Mouse (Mus musculus) kidney, embryonic 14.5 days (tissue): ENCODE results near the gene Ubxn11. TPM values are rescaled to one million over a fixed set of nuclear protein-coding genes. Genes with fewer than 3 reads are reported as not detected.
A peak's percentile ranks its signal among the peaks of the same experiment; 100 is the strongest.
"Not testable (repeated sequence)": the region's sequence is repeated elsewhere in the genome, so short reads cannot be mapped to it uniquely, and the experiment has no call there.

ENCODE experiments used
- ATAC-seq: fragments of 200-750 bp; cut with Nextera tagmentation; 2 replicates; pipeline ENCODE4 v1.8.0; 2017; ENCODE audit warnings: moderate number of reproducible peaks, mild to moderate bottlenecking, moderate TSS enrichment, moderate library complexity; ENCODE audit not compliant: low FRiP score, low TSS enrichment
- H3K27ac ChIP-seq: fragments of 300-500 bp; sonication (generic); 2 replicates; pipeline ENCODE4 v1.5.1; 2014; ENCODE audit warnings: low read depth, mild to moderate bottlenecking, low read length, moderate library complexity, mixed read lengths
- H3K27me3 ChIP-seq: fragments of 300-500 bp; sonication (generic); 2 replicates; pipeline ENCODE4 v1.6.1; 2014; ENCODE audit warnings: mild to moderate bottlenecking, low read length; ENCODE audit not compliant: control insufficient read depth, insufficient read depth
- H3K36me3 ChIP-seq: fragments of 300-500 bp; sonication (generic); 2 replicates; pipeline ENCODE4 v1.6.1; 2014; ENCODE audit warnings: low read length, mixed read lengths; ENCODE audit not compliant: control insufficient read depth, insufficient read depth
- H3K4me1 ChIP-seq: fragments of 300-500 bp; sonication (generic); 2 replicates; pipeline ENCODE4 v1.6.1; 2014; ENCODE audit warnings: low read length, mixed read lengths; ENCODE audit not compliant: control insufficient read depth, insufficient read depth
- H3K4me2 ChIP-seq: fragments of 300-500 bp; sonication (generic); replicated peaks from 2 replicates; pipeline ENCODE4 v1.6.1; 2014; ENCODE audit warnings: low read depth, mild to moderate bottlenecking, low read length
- H3K4me3 ChIP-seq: fragments of 300-500 bp; sonication (generic); 2 replicates; pipeline ENCODE4 v1.5.1; 2014; ENCODE audit warnings: mild to moderate bottlenecking, low read length
- H3K9ac ChIP-seq: fragments of 300-500 bp; sonication (generic); 2 replicates; pipeline ENCODE4 v1.6.1; 2014; ENCODE audit warnings: low read depth, mild to moderate bottlenecking, low read length, moderate library complexity
- H3K9me3 ChIP-seq: fragments of 300-500 bp; sonication (generic); 2 replicates; pipeline ENCODE4 v1.6.1; 2016; ENCODE audit warnings: low read length; ENCODE audit not compliant: control insufficient read depth
- WGBS: fragments of 180-500 bp; shearing (Covaris S2); extraction: QIAGEN DNeasy Blood & Tissue Kit; methylation state at CpG from one replicate; pipeline ENCODE4 v1.1.7; 2014; 5-methylcytosine and 5-hydroxymethylcytosine counted together
- polyA plus RNA-seq: library from polyadenylated mRNA; unstranded; fragments of >200 nt; fragmentation: Nextera tagmentation; extraction: Ambion mirVana; gene quantifications from 2 replicates; pipeline ENCODE4 v1.2.1, GENCODE M21; 2014

Gene Ubxn11
- polyA plus RNA-seq, 1 experiment from 2014 or later = 9.3 TPM

DNA sequence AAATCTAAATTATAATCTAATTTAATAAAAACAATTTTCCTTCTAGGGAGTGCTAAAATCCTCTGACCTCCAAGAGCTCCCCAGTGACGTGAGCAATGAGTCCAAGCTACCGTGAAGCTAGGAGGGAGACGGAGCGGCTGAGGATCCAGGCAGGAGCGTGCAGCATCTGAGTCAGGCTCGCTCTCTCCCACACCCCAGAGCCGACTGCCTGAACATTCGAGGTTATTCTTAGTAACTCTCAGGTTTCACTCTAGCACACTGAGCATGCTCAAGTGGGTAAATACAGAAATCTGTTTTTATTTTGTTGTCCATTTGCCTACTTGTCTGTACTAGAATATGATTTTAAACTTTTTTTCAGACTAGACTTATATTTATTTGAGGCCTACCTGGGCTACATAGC is 54.4 kb downstream of the Ubxn11 start:
- 37% methylated on average over 8 of the region's 8 CpGs for WGBS
- ATAC-seq = no peak
- Histone ChIP-seq H3K4me3 (no peak overlapping the region), H3K4me1 (no peaks in the 10 kb centered on the region), H3K27ac (no peak overlapping the region), H3K4me2 (no peak overlapping the region), H3K9ac (no peak overlapping the region), H3K27me3 (no peaks in the 10 kb centered on the region), H3K9me3 (no peaks in the 10 kb centered on the region), H3K36me3 (peaks cover 20% of the 10 kb centered on the region)

DNA sequence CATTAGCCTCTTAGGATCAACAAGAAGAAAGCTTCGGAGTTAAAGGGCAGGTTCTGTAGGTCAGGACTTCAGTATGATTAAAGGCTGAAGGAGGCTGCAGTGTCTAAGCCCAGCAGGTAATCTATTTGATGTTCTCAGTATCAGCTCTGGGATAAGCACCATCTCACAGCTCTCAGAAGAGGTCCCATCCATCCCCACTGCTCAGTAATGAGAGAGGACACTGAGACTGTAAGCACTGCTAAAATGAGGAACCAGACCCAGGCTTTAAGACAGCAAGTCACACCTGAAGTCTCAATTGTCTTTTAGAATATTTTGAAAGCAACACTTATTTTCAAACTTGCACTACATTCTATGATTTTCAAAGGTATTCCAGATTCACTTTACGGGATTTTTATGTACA is 55.2 kb downstream of the Ubxn11 start:
- Histone ChIP-seq H3K4me1 (no peaks in the 10 kb centered on the region), H3K27me3 (no peaks in the 10 kb centered on the region), H3K36me3 (peaks cover 18% of the 10 kb centered on the region; the same call in 1 of the 2 replicates), H3K27ac (no peak overlapping the region), H3K9ac (no peak overlapping the region), H3K4me3 (no peak overlapping the region), H3K9me3 (no peaks in the 10 kb centered on the region), H3K4me2 (no peak overlapping the region)
- no peak for ATAC-seq
- 87% methylated on average over 2 of the region's 2 CpGs for WGBS

DNA sequence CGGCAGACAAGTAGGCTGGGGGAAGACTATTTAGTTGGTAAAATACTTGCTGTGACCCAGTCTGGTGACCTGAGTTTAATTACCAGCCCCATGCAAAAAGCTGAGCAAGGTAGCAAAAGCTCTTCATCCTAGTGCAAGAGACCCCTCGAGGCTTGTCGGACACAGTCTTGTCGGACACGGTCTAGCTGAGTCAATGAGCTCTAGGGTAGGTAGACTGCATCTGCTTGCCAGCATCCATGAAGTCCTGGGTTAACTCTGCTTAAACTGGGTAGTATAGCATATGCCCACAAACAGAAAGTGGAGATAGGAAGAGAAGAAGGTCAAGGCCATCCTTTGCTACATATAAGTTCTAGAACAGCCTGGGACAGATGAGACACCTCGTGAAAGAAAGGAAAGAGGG is 56.4 kb downstream of the Ubxn11 start:
- Histone ChIP-seq H3K27ac (0 out of 2 replicates have a peak overlapping the region, but pooled peaks have one; percentile 24), H3K4me1 (no peaks in the 10 kb centered on the region), H3K4me3 (no peak overlapping the region), H3K4me2 (no peak overlapping the region), H3K36me3 (peaks cover 8% of the 10 kb centered on the region; the same call in 1 of the 2 replicates), H3K9me3 (no peaks in the 10 kb centered on the region), H3K27me3 (no peaks in the 10 kb centered on the region), H3K9ac (no peak overlapping the region)
- 70% methylated on average over 6 of the region's 6 CpGs for WGBS
- ATAC-seq = 0 out of 2 replicates have a peak, but pooled peaks have one; percentile 32

DNA sequence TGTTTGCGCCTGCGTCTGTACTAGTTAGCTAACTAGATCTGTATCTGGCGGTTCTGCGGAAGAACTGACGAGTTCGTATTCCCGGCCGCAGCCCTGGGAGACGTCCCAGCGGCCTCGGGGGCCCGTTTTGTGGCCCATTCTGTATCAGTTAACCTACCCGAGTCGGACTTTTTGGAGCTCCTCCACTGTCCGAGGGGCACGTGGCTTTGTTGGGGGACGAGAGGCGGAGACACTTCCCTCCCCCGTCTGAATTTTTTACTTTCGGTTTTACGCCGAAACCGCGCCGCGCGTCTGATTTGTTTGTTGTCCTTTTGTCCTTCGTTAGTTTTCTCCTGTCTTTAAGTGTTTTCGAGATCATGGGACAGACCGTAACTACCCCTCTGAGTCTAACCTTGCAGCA is 57.7 kb downstream of the Ubxn11 start:
- not testable (repeated sequence) for H3K27ac ChIP-seq, H3K27me3 ChIP-seq, H3K4me1 ChIP-seq, H3K9me3 ChIP-seq, H3K36me3 ChIP-seq, ATAC-seq
- H3K9ac ChIP-seq = peak overlapping the region; percentile 37; the same call in 1 of the 2 replicates
- peak overlapping the region; percentile 42 for H3K4me2 ChIP-seq
- 11% methylated on average over 29 of the region's 30 CpGs for WGBS
- peak overlapping the region; percentile 44 for H3K4me3 ChIP-seq

DNA sequence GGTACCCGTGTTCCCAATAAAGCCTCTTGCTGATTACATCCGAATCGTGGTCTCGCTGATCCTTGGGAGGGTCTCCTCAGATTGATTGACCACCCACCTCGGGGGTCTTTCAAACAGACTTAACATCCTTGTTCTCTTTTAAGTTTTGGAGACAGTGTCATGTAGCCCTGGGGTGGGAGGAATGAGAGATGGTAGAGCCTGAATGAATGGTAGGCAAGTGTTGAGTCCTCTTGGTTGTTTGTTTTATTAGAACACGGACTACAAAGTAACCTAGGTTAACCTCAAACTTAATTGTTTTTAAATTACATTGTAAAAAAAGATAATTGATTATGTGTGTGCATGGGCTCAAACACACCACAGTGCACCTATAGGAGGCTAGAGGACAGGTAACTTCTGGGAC is 62.2 kb downstream of the Ubxn11 start:
- 80% methylated on average over 5 of the region's 6 CpGs for WGBS
- H3K9me3 ChIP-seq = no peaks in the 10 kb centered on the region

DNA sequence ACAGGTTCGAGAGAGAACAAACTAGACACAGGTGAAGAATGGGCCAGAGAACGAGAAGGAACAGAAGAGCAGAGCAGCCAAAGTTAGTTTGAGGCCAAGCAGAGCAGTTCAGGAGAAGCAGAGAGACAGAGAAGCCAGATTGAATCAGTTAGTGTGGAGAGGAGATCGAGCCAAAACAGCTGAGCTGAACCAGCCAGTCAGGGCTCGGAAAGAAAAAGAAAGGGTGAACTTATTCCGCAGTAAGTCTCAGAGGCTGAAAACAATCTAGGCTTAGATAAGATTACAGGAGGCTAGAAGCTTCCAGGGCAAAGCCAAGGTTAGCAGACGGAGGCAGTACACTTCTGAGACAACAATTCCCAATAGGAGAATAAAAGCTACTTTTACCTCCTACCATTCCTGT is 62.7 kb downstream of the Ubxn11 start:
- WGBS = 80% methylated on average over 6 of the region's 6 CpGs

More for the DNA sequence above, 62.2 kb downstream of the Ubxn11 start:
- H3K4me1 ChIP-seq = no peaks in the 10 kb centered on the region
- H3K4me2 ChIP-seq = no peak overlapping the region
- no peak for ATAC-seq
- H3K27ac ChIP-seq = no peak overlapping the region
- no peaks in the 10 kb centered on the region; the same call in 1 of the 2 replicates for H3K36me3 ChIP-seq
- no peak overlapping the region for H3K9ac ChIP-seq
- H3K4me3 ChIP-seq = no peak overlapping the region
- no peaks in the 10 kb centered on the region for H3K27me3 ChIP-seq

DNA sequence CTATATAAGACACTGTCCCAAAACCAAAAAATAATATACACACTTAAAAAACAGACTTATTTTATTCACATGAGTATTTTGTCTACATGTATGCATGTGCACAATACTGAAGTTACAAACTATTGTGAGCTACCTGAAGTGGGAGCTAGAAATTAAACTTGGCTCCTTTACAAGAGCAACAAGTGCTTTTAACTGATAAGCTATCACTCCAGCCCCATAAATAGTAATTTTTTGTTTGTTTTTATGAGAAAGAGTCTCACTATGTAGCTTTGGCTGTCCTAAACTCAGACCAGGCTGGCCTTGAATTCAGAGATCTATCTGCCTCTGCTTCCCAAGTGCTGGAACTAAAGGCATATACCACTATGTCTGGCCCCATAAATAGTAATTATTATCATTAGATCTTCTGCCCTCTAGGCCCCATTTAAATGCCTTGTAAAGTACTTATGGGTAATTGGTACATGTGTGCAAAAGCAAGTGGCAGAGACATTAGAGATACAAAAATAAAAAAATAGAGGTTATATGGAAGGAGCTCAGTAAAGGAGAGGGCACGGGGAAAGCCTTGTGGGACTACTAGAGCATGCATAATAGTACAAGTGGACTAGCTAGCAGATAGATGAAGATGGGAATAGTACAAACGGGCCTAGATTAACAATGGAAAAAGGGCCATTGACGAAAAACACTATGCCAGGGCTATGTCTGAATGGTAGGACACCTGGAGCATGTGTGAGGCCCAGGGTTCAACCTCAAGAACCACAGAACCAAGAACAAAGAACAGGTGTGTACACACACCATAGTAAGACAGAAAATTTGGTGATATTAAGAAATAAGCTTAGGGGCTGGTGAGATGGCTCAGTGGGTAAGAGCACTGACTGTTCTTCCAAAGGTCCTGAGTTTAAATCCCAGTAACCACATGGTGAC is 63.4 kb downstream of the Ubxn11 start:
- Histone ChIP-seq H3K9me3 (no peaks in the 10 kb centered on the region), H3K9ac (no peak overlapping the region), H3K4me3 (no peak overlapping the region), H3K27ac (no peak overlapping the region), H3K4me1 (no peaks in the 10 kb centered on the region), H3K36me3 (peaks cover 4% of the 10 kb centered on the region), H3K27me3 (no peaks in the 10 kb centered on the region), H3K4me2 (no peak overlapping the region)
- 79% methylated on average over 3 of the region's 3 CpGs for WGBS
- no peak for ATAC-seq

More for the DNA sequence above, 62.7 kb downstream of the Ubxn11 start:
- no peak overlapping the region for H3K27ac ChIP-seq
- ATAC-seq = no peak
- H3K9ac ChIP-seq = no peak overlapping the region
- H3K4me1 ChIP-seq = no peaks in the 10 kb centered on the region
- H3K4me3 ChIP-seq = no peak overlapping the region
- no peak overlapping the region for H3K4me2 ChIP-seq
- H3K9me3 ChIP-seq = no peaks in the 10 kb centered on the region
- H3K27me3 ChIP-seq = no peaks in the 10 kb centered on the region
- no peaks in the 10 kb centered on the region; the same call in 1 of the 2 replicates for H3K36me3 ChIP-seq

DNA sequence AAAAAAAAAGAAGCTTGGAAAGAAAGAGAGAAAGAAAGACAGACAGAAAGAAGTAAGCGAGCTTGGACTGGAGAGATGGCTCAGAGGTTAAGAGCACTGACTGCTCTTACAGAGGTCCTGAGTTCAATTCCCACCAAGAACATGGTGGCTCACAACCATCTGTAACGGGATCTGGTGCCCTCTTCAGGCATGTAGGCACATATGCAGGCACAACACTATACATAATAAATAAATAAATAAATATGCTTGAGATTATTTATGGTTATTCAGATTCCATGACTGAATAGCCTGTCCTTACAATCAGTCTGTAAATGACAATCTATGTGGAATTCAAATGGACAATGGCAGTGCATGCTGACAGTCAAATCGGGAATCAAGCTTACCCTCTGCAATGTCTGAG is 64.5 kb downstream of the Ubxn11 start:
- no peak overlapping the region for H3K27ac ChIP-seq
- H3K4me1 ChIP-seq = no peaks in the 10 kb centered on the region
- no peak overlapping the region for H3K4me3 ChIP-seq
- H3K36me3 ChIP-seq = peaks cover 6% of the 10 kb centered on the region
- no peaks in the 10 kb centered on the region for H3K9me3 ChIP-seq
- WGBS = 95% methylated on average over 3 of the region's 3 CpGs
- no peak for ATAC-seq
- no peaks in the 10 kb centered on the region for H3K27me3 ChIP-seq
- H3K4me2 ChIP-seq = no peak overlapping the region
- H3K9ac ChIP-seq = no peak overlapping the region

DNA sequence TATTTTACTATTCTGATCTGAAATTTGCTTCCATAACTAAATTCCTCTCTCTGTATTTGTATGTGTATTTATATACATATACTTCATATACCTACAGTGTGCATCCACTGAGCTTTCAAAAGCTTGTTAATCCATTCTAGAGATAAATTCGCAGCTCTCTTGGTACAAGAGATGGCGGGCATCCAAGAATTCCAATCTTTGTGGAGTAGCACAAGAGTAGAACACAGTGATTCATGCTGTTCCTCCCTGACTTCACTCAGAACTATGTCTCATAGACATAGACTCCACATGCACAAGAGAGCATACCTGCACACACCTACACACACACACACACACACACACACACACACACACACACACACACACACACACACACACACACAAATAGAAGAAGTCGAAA is 70.0 kb downstream of the Ubxn11 start:
- no peaks in the 10 kb centered on the region for H3K9me3 ChIP-seq
- H3K36me3 ChIP-seq = peaks cover 9% of the 10 kb centered on the region
- 92% methylated on average over 3 of the region's 3 CpGs for WGBS
- H3K4me2 ChIP-seq = no peak overlapping the region
- H3K4me3 ChIP-seq = no peak overlapping the region
- no peaks in the 10 kb centered on the region for H3K4me1 ChIP-seq
- no peak overlapping the region for H3K9ac ChIP-seq
- no peak for ATAC-seq
- no peaks in the 10 kb centered on the region for H3K27me3 ChIP-seq
- no peak overlapping the region for H3K27ac ChIP-seq
